Mouse (Mus musculus) liver, embryonic 11.5 days (tissue): ENCODE results near the gene Cops7b. TPM values are rescaled to one million over a fixed set of nuclear protein-coding genes. Genes with fewer than 3 reads are reported as not detected.
A peak's percentile ranks its signal among the peaks of the same experiment; 100 is the strongest.

Experiments
- ATAC-seq: fragments of 200-750 bp; cut with Nextera tagmentation; replicated peaks from 2 replicates; pipeline ENCODE4 v1.8.0; 2017; ENCODE audit warnings: moderate number of reproducible peaks, mild to moderate bottlenecking, moderate TSS enrichment, moderate library complexity; ENCODE audit not compliant: low FRiP score
- DNase-seq: peaks from one replicate; pipeline ENCODE4 v3.0.0-alpha.2; 2017; ENCODE audit warnings: low spot score
- H3K27ac ChIP-seq: fragments of 300-500 bp; sonication (generic); 2 replicates; pipeline ENCODE4 v1.5.1; 2014; ENCODE audit warnings: mild to moderate bottlenecking, low read depth, low read length, control low read depth
- H3K27me3 ChIP-seq: fragments of 300-500 bp; sonication (generic); replicated peaks from 2 replicates; pipeline ENCODE4 v1.6.1; 2014; ENCODE audit warnings: low read length, mixed read lengths; ENCODE audit not compliant: control insufficient read depth, insufficient read depth
- H3K36me3 ChIP-seq: fragments of 300-500 bp; sonication (generic); 2 replicates; pipeline ENCODE4 v1.6.1; 2014; ENCODE audit warnings: mild to moderate bottlenecking, low read length, moderate library complexity, mixed read lengths; ENCODE audit not compliant: control insufficient read depth, insufficient read depth
- H3K4me1 ChIP-seq: fragments of 300-500 bp; sonication (generic); replicated peaks from 2 replicates; pipeline ENCODE4 v1.6.1; 2014; ENCODE audit warnings: low read length, mixed read lengths; ENCODE audit not compliant: control insufficient read depth, insufficient read depth
- H3K4me2 ChIP-seq: fragments of 300-500 bp; sonication (generic); 2 replicates; pipeline ENCODE4 v1.6.1; 2014; ENCODE audit warnings: mild to moderate bottlenecking, control low read depth, moderate library complexity
- H3K4me3 ChIP-seq: fragments of 300-500 bp; sonication (generic); 2 replicates; pipeline ENCODE4 v1.5.1; 2014; ENCODE audit warnings: low read depth, low read length, control low read depth
- H3K9ac ChIP-seq: fragments of 300-500 bp; sonication (generic); 2 replicates; pipeline ENCODE4 v1.6.1; 2014; ENCODE audit warnings: low read depth, low read length, control low read depth
- H3K9me3 ChIP-seq: fragments of 300-500 bp; sonication (generic); 2 replicates; pipeline ENCODE4 v1.6.1; 2016; ENCODE audit warnings: low read length, inconsistent platforms, mixed read lengths; ENCODE audit not compliant: control insufficient read depth
- WGBS: fragments of 180-500 bp; shearing (Covaris S2); extraction: QIAGEN DNeasy Blood & Tissue Kit; methylation state at CpG from one replicate; pipeline ENCODE4 v1.1.7; 2014; 5-methylcytosine and 5-hydroxymethylcytosine counted together
- polyA plus RNA-seq: library from polyadenylated mRNA; unstranded; fragments of >200 nt; fragmentation: Nextera tagmentation; extraction: Ambion mirVana; gene quantifications from 2 replicates; pipeline ENCODE4 v1.2.1, GENCODE M21; 2014

The Cops7b gene
- polyA plus RNA-seq, 1 experiment from 2014 or later = 30.8 TPM

DNA sequence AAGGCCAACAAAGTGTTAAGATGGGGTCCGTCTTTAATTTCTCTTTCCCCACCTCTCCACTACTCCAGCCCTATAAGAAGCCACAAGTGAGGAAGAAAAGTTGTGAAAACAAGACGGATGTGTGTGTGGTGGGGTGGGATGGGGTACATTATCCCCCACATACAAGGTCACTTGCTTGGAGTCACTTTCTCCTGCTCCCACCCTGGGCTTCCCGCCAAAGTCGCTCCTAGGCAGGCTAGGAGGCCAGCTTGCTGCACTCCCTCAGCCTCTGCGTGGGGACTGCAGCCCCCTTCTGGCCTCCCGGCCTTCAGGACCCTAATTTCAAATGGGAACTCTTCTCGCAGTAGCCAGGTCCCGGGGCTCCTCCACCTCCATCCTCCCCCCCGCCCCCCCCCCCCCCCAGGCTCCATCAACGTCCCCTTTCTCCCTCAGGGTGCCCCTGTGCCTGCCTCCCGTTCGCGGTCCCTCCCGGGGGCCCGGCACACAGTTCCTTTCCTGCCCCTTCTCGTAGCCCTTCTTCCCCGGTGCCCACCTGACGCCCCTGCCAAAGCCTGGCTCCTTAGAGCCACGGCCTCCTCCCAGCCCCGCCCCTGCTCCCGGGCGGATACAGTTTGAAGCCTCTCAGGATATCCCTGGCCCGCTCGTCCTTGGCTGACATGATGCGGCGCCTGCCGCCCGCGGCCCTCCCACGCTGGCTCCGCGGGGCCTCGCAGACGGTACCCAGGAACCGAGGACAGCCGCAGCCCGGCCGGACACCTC, 833 bp upstream of the Cops7b start:
- Histone ChIP-seq H3K9ac (peak overlapping the region; percentile 89), H3K4me3 (peak overlapping the region; percentile 83), H3K27me3 (no peaks in the 10 kb centered on the region), H3K36me3 (no peaks in the 10 kb centered on the region), H3K9me3 (no peaks in the 10 kb centered on the region), H3K4me1 (peaks cover 11% of the 10 kb centered on the region), H3K4me2 (peak overlapping the region; percentile 85), H3K27ac (peak overlapping the region; percentile 50)
- DNase-seq (peak; percentile 36), ATAC-seq (peak; percentile 66)
- WGBS = 2% methylated on average over 31 of the region's 38 CpGs

DNA sequence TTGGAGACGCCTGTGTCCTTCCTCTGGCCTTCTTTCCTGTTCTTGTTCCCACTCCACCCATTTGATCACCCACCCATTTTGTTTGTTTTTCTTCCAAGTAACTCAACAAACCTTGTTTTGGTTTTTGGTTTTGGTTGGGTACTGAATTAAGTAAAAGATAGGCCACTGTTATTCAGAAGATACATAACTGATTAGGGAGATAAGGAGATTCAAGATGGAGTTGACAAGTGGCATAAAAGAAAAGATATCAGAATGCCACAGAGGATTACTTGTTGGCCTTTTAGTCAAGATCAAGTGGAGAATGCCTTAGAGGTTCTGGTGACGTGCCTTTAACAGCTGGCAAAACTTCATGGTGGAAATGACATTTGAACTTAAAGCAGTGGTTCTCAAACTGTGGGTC, 1.0 kb downstream of the Cops7b start:
- H3K9me3 ChIP-seq = no peaks in the 10 kb centered on the region
- peak overlapping the region; percentile 85 for H3K4me2 ChIP-seq
- peak overlapping the region; percentile 83 for H3K4me3 ChIP-seq
- ATAC-seq (no peak), DNase-seq (no peak)
- no peak overlapping the region for H3K27ac ChIP-seq
- 0 out of 2 replicates have a peak overlapping the region, but pooled peaks have one; percentile 89 for H3K9ac ChIP-seq
- H3K4me1 ChIP-seq = peaks cover 16% of the 10 kb centered on the region
- H3K27me3 ChIP-seq = no peaks in the 10 kb centered on the region
- WGBS = 55% methylated on average over 2 of the region's 2 CpGs
- no peaks in the 10 kb centered on the region for H3K36me3 ChIP-seq

DNA sequence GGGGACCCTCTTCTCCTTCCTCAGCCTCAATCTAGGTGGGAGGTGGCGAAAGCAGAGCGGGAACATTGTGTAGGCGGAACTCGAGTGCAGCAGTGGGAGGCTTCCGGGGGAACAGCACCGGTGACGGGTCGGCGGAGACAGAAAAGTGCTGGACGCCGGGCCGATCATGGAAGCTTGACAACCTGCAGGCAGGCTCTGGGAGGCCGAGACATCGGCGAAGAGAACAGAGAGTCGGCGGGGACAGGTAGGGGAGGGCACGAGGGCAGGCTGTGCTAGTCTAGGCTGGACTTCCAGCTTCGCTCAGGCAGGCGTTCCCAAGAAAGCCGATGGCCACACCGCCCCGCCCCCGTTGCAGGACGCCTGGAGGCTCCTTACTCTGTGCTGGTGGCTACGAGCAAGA, 4.3 kb downstream of the Cops7b start:
- no peaks in the 10 kb centered on the region for H3K9me3 ChIP-seq
- peak overlapping the region; percentile 81 for H3K4me2 ChIP-seq
- H3K4me1 ChIP-seq = 0 out of 2 replicates have a peak, but pooled peaks cover 10% of the 10 kb centered on the region
- H3K4me3 ChIP-seq = peak overlapping the region; percentile 83
- peak overlapping the region; percentile 76 for H3K9ac ChIP-seq
- H3K27me3 ChIP-seq = no peaks in the 10 kb centered on the region
- WGBS = under 1% methylated on average over 26 of the region's 26 CpGs
- 0 out of 2 replicates have a peak, but pooled peaks cover 2% of the 10 kb centered on the region for H3K36me3 ChIP-seq
- ATAC-seq (no peak), DNase-seq (peak; percentile 83)
- no peak overlapping the region for H3K27ac ChIP-seq

DNA sequence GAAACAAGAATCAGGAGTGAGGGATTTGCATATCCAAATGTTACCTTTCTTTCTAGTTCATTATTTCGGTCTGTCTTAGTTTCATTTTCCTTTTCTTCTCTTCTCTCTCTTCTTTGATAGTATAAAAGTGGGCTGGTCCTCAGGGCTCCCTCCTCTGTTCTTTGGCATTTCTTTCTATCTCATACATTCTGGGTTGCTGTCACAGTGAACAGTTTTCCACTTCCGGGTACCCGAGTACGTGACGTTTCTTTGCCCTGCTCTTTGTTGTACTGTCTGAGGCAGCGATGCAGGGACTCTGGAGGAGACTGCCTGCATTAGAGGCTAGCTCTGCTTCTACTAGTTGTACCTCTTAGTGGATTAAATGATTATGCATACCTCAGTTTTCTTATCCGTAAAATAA, 11.8 kb downstream of the Cops7b start:
- Histone ChIP-seq H3K4me3 (no peak overlapping the region), H3K4me2 (no peak overlapping the region), H3K27ac (no peak overlapping the region), H3K36me3 (peaks cover 12% of the 10 kb centered on the region; the same call in 1 of the 2 replicates), H3K9me3 (no peaks in the 10 kb centered on the region), H3K4me1 (no peaks in the 10 kb centered on the region), H3K9ac (no peak overlapping the region), H3K27me3 (no peaks in the 10 kb centered on the region)
- ATAC-seq = no peak
- DNase-seq = no peak
- 90% methylated on average over 7 of the region's 7 CpGs for WGBS

DNA sequence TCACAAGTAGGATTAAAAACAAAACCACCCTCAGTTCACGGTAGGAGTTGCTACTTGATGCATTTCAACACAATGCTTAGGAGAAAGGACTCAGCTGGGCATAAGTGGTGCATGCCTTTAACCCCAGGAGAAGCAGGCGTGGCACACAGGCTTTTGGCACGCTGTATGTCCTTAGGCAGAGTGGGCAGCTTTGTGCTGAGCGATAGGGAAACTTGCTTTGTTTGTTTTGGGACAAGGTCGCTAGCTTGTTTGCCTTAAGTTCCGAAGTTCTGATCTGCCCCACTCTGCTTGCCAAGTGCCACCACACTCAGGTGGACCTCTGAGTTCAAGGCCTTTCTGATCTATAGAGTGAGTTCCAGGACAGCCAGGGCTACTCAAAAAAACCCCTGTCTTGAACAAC, 12.6 kb downstream of the Cops7b start:
- Histone ChIP-seq H3K36me3 (peaks cover 12% of the 10 kb centered on the region; the same call in 1 of the 2 replicates), H3K9ac (no peak overlapping the region), H3K27me3 (no peaks in the 10 kb centered on the region), H3K4me1 (no peaks in the 10 kb centered on the region), H3K27ac (no peak overlapping the region), H3K4me3 (no peak overlapping the region), H3K9me3 (no peaks in the 10 kb centered on the region), H3K4me2 (no peak overlapping the region)
- WGBS = 81% methylated on average over 6 of the region's 6 CpGs
- ATAC-seq (no peak), DNase-seq (no peak)

DNA sequence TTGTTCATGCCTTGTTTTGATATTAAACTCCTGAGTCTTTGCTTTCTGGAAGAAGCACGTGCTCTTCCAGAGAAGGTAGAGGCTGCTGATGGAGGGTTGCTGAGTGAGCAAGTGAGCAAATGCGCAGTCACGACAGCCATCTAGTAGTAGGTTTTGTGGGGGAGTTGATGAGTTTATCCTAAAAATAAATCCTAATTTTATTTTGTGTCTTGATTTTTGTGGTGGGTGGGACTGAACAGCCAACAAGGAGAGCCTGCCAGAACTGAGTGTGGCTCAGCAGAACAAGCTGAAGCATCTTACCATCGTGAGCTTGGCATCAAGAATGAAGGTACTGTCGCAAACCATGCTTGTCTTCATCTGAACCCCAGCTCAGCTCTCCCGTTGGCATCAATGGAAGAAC, 13.8 kb downstream of the Cops7b start:
- H3K4me2 ChIP-seq = no peak overlapping the region
- ATAC-seq (no peak), DNase-seq (no peak)
- 96% methylated on average over 6 of the region's 6 CpGs for WGBS
- H3K27ac ChIP-seq = no peak overlapping the region
- H3K4me1 ChIP-seq = no peaks in the 10 kb centered on the region
- no peak overlapping the region for H3K9ac ChIP-seq
- no peaks in the 10 kb centered on the region for H3K27me3 ChIP-seq
- peaks cover 20% of the 10 kb centered on the region; the same call in 1 of the 2 replicates for H3K36me3 ChIP-seq
- H3K9me3 ChIP-seq = no peaks in the 10 kb centered on the region
- no peak overlapping the region for H3K4me3 ChIP-seq

DNA sequence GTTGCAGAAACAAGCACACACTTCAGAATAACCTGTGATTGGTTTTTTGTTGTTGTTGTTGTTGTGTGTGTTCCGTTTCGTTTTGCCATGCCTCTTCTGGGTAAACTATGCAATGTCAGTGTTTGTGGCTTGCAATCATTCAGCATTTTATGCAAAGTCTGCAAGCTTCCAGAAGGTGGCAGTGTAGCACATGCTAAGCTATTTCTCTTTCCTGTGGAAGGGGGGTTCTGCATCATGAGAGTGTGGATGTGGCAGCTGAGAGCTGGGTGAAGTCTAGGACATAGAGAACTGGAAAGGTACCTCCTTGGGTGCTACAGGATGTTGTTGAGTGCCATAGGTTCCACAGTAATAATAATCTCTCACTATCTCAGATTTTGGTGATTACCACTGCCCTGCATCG, 15.8 kb downstream of the Cops7b start:
- Histone ChIP-seq H3K27me3 (no peaks in the 10 kb centered on the region), H3K9ac (no peak overlapping the region), H3K4me3 (no peak overlapping the region), H3K9me3 (no peaks in the 10 kb centered on the region), H3K36me3 (peaks cover 19% of the 10 kb centered on the region; the same call in 1 of the 2 replicates), H3K4me2 (no peak overlapping the region), H3K27ac (no peak overlapping the region), H3K4me1 (no peaks in the 10 kb centered on the region)
- ATAC-seq = no peak
- WGBS = 74% methylated on average over 3 of the region's 3 CpGs
- no peak for DNase-seq

DNA sequence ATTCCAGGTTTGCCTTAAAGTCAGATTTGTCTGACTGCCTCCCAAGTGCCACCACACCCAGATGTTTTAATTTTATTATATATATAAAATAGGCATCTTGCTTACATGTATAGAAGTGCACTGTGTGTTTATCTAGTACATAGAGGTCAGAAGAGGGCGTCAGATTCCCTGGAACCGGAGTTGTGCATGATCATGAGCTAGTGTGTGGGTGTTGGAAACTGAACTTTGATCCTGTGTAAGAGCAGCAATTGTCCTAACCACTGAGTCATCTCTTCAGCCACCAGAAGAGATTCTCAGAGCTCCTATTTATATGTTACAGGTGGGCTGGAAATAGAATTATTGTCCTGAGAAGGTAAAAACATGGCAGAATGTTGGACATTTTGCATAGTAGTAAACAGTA, 17.4 kb downstream of the Cops7b start:
- WGBS = 90% methylated on average over 2 of the region's 2 CpGs
- no peaks in the 10 kb centered on the region for H3K9me3 ChIP-seq

DNA sequence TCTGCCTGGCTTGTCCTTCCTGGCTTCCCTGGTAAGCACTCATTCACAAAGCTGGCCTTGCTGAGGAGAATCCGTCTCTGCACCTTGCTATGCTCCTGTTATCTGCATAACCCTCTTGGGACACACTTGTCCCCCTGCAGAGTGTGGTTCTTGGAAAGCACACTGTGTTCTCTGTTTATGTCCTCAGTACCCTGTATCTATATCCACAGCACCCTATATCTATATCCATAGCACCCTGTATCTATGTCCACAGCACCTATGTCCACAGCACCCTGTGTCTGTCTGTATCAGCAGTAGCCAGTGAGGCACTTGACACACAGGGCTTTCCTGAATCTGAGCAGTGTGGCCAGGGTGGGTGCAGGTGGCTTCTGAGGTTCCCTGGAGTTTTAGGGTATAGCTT, 28.2 kb downstream of the Cops7b start:
- no peaks in the 10 kb centered on the region for H3K4me1 ChIP-seq
- H3K4me2 ChIP-seq = no peak overlapping the region
- no peaks in the 10 kb centered on the region for H3K27me3 ChIP-seq
- peaks cover 4% of the 10 kb centered on the region; the same call in 1 of the 2 replicates for H3K36me3 ChIP-seq
- H3K4me3 ChIP-seq = no peak overlapping the region
- ATAC-seq (peak; percentile 58), DNase-seq (no peak)
- no peak overlapping the region for H3K27ac ChIP-seq
- H3K9ac ChIP-seq = no peak overlapping the region
- no peaks in the 10 kb centered on the region for H3K9me3 ChIP-seq
- WGBS = 66% methylated on average over 1 of the region's 1 CpGs

More for the DNA sequence above, 17.4 kb downstream of the Cops7b start:
- DNase-seq (no peak), ATAC-seq (no peak)
- Histone ChIP-seq H3K36me3 (peaks cover 24% of the 10 kb centered on the region; the same call in 1 of the 2 replicates), H3K27ac (no peak overlapping the region), H3K27me3 (no peaks in the 10 kb centered on the region), H3K4me1 (no peaks in the 10 kb centered on the region), H3K9ac (no peak overlapping the region), H3K4me2 (no peak overlapping the region), H3K4me3 (no peak overlapping the region)
